8 mouse cellular contexts compared by ENCODE assay signal in the genomic region with DNA sequence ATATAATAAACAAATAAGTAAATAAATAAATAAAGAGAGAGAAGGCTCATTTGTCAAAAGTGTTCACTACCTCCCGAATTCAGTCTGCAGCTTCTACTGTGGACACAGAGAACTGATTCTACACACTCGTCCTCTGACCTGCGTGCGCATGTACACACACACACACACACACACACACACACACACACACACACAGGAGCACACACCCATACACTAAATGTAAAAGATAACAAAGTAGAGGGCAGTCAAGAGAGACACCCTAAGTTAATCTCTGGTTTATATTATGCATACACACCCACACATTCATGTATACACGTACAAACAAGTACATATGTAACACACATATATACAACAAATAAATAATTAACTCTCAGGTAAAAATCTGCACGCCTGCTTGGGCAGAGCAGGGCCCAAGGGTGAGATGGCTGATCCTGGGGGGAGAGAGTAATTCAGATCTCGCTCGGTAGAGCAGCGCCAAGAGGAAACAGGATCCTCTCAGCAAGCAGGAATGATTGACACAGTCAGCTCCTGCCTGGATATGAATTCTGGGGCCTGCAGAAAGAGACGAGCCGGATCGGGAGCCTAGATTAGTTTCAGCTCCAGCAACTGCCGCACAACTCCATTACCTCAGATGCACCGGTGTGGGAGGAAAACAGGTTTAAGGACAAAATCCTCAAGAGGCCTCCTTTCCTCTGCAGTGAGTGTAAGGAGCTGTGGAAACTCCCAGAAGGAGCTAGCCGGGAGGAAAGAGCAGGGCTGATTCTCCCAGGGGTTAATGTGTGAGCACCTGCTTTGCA. TPM values are rescaled to one million over a fixed set of nuclear protein-coding genes. Genes with fewer than 3 reads are reported as not detected.
A peak's percentile ranks its signal among the peaks of the same experiment; 100 is the strongest.
DNase-seq lines count a peak whose midpoint lies in the region; ATAC-seq lines count a peak whose summit lies in the region.

No protein-coding gene starts in this region.

- no peak overlapping the region for H3K4me2 ChIP-seq in kidney, embryonic 16.5 days (replicated peaks; ENCODE audit: low read depth, low read length)
- no peak overlapping the region for H3K4me2 ChIP-seq in embryonic facial prominence, embryonic 11.5 days (ENCODE audit: low read depth, low read length)
- no peak overlapping the region for H3K4me2 ChIP-seq in intestine, embryonic 14.5 days (ENCODE audit: low read length)
- H3K4me2 ChIP-seq in midbrain, embryonic 16.5 days (ENCODE audit: low read length), result no peak overlapping the region

- no peak overlapping the region for H3K4me3 ChIP-seq in kidney, embryonic 16.5 days (ENCODE audit: low read length)
- H3K4me3 ChIP-seq in embryonic facial prominence, embryonic 11.5 days (ENCODE audit: low read depth, low read length), result no peak overlapping the region
- H3K4me3 ChIP-seq in intestine, embryonic 14.5 days (ENCODE audit: low read depth, low read length), result no peak overlapping the region
- no peak overlapping the region for H3K4me3 ChIP-seq in midbrain, embryonic 16.5 days (ENCODE audit: low read depth, low read length)

- H3K4me1 ChIP-seq in kidney, embryonic 16.5 days (ENCODE audit: insufficient read depth, low read length), result peaks cover 22% of the 10 kb centered on the region
- H3K4me1 ChIP-seq in embryonic facial prominence, embryonic 11.5 days (ENCODE audit: control insufficient read depth, insufficient read depth, low read length), result peaks cover 5% of the 10 kb centered on the region
- peaks cover 22% of the 10 kb centered on the region for H3K4me1 ChIP-seq in intestine, embryonic 14.5 days (replicated peaks; ENCODE audit: control insufficient read depth, insufficient read depth, low read length)
- H3K4me1 ChIP-seq in midbrain, embryonic 16.5 days (ENCODE audit: control insufficient read depth, insufficient read depth, low read length), result peaks cover 12% of the 10 kb centered on the region

- no peak for DNase-seq in kidney, postnatal 25 days
- DNase-seq in embryonic facial prominence, embryonic 11.5 days (ENCODE audit: low spot score), result peak; percentile 9
- DNase-seq in intestine, embryonic 14.5 days (ENCODE audit: low spot score), result no peak
- DNase-seq in yolk sac, embryonic 10.5 days (ENCODE audit: low spot score), result no peak
- no peak for DNase-seq in testis, postnatal 14 days (ENCODE audit: low spot score)

- peak overlapping the region; percentile 72 for H3K27ac ChIP-seq in kidney, embryonic 16.5 days (ENCODE audit: low read length)
- peak overlapping the region; percentile 53 for H3K27ac ChIP-seq in embryonic facial prominence, embryonic 11.5 days (replicated peaks; ENCODE audit: low read depth, low read length)
- H3K27ac ChIP-seq in intestine, embryonic 14.5 days (ENCODE audit: low read depth), result peak overlapping the region; percentile 20
- peak overlapping the region; percentile 53; the same call in 1 of the 2 replicates for H3K27ac ChIP-seq in midbrain, embryonic 16.5 days (ENCODE audit: low read length)

- no peaks in the 10 kb centered on the region for H3K36me3 ChIP-seq in kidney, embryonic 16.5 days (ENCODE audit: insufficient read depth, low read length)
- H3K36me3 ChIP-seq in embryonic facial prominence, embryonic 11.5 days (replicated peaks; ENCODE audit: control insufficient read depth, insufficient read depth, low read depth, low read length), result no peaks in the 10 kb centered on the region
- H3K36me3 ChIP-seq in intestine, embryonic 14.5 days (ENCODE audit: control insufficient read depth, insufficient read depth, low read length), result no peaks in the 10 kb centered on the region
- H3K36me3 ChIP-seq in midbrain, embryonic 16.5 days (ENCODE audit: control insufficient read depth, insufficient read depth, low read length), result no peaks in the 10 kb centered on the region

- peak; percentile 74; the same call in 1 of the 2 replicates for ATAC-seq in kidney, embryonic 16.5 days (ENCODE audit: low FRiP score, low TSS enrichment)
- no peak for ATAC-seq in embryonic facial prominence, embryonic 11.5 days (replicated peaks; ENCODE audit: insufficient number of reproducible peaks, low FRiP score, low TSS enrichment, low read depth)
- ATAC-seq in intestine, embryonic 14.5 days (replicated peaks; ENCODE audit: low FRiP score, low TSS enrichment, low read depth), result no peak
- ATAC-seq in midbrain, embryonic 16.5 days, result no peak
- no peak for ATAC-seq in megakaryocyte-erythroid progenitor cell, adult 5-6 weeks (replicated peaks; ENCODE audit: low FRiP score, low TSS enrichment, poor library complexity, severe bottlenecking)

- H3K9ac ChIP-seq in kidney, embryonic 16.5 days (replicated peaks; ENCODE audit: low read length), result peak overlapping the region; percentile 61; the same call in 1 of the 2 replicates
- peak overlapping the region; percentile 39; the same call in 1 of the 2 replicates for H3K9ac ChIP-seq in embryonic facial prominence, embryonic 11.5 days (replicated peaks; ENCODE audit: low read length)
- 0 out of 2 replicates have a peak overlapping the region, but pooled peaks have one; percentile 2 for H3K9ac ChIP-seq in intestine, embryonic 14.5 days (ENCODE audit: low read length)
- peak overlapping the region; percentile 28; the same call in 1 of the 2 replicates for H3K9ac ChIP-seq in midbrain, embryonic 16.5 days (ENCODE audit: low read depth, low read length)

- 41% methylated on average over 15 of the region's 15 CpGs for WGBS in kidney, embryonic 16.5 days
- 50% methylated on average over 15 of the region's 15 CpGs for WGBS in embryonic facial prominence, embryonic 11.5 days
- WGBS in intestine, embryonic 14.5 days, result 70% methylated on average over 15 of the region's 15 CpGs
- WGBS in midbrain, embryonic 16.5 days, result 61% methylated on average over 15 of the region's 15 CpGs

- no peaks in the 10 kb centered on the region for H3K9me3 ChIP-seq in kidney, embryonic 16.5 days (ENCODE audit: low read length)
- no peaks in the 10 kb centered on the region for H3K9me3 ChIP-seq in embryonic facial prominence, embryonic 11.5 days (replicated peaks; ENCODE audit: control insufficient read depth, low read length)
- H3K9me3 ChIP-seq in intestine, embryonic 14.5 days (ENCODE audit: control insufficient read depth, low read length), result no peaks in the 10 kb centered on the region
- no peaks in the 10 kb centered on the region for H3K9me3 ChIP-seq in midbrain, embryonic 16.5 days (replicated peaks; ENCODE audit: control insufficient read depth, low read length, poor library complexity, severe bottlenecking)

- no peaks in the 10 kb centered on the region for H3K27me3 ChIP-seq in kidney, embryonic 16.5 days (ENCODE audit: insufficient read depth, low read length)
- H3K27me3 ChIP-seq in embryonic facial prominence, embryonic 11.5 days (ENCODE audit: control insufficient read depth, insufficient read depth, low read length), result no peaks in the 10 kb centered on the region
- no peaks in the 10 kb centered on the region for H3K27me3 ChIP-seq in intestine, embryonic 14.5 days (replicated peaks; ENCODE audit: control insufficient read depth, insufficient read depth, low read length)
- H3K27me3 ChIP-seq in midbrain, embryonic 16.5 days (ENCODE audit: control insufficient read depth, insufficient read depth, low read depth, low read length), result no peaks in the 10 kb centered on the region

RNA-seq across cellular contexts. Expression of gene Vps37b, which starts 17.4 kb away (rescaled TPM):
- polyA plus RNA-seq in kidney, embryonic 16.5 days (2015; fragmentation: Nextera tagmentation; extraction: Ambion mirVana), result 40.8 and 41.8 TPM in 2 replicates
- 29.2 and 31.3 TPM in 2 replicates for polyA plus RNA-seq in embryonic facial prominence, embryonic 11.5 days (2014; fragmentation: Nextera tagmentation; extraction: Ambion mirVana)
- polyA plus RNA-seq in intestine, embryonic 14.5 days (2014; fragmentation: Nextera tagmentation; extraction: Ambion mirVana), result 26.4 and 27.7 TPM in 2 replicates
- 59.5 and 62.0 TPM in 2 replicates for polyA plus RNA-seq in midbrain, embryonic 16.5 days (2015; fragmentation: Nextera tagmentation; extraction: Ambion mirVana)
- 20.8 and 34.3 TPM in 2 replicates for total RNA-seq in megakaryocyte-erythroid progenitor cell, adult 5-6 weeks (2014; fragmentation: Nextera tagmentation)
- total RNA-seq in megakaryocyte-erythroid progenitor cell, adult 5-6 weeks (2017), result 12.8 and 15.5 TPM in 2 replicates

RNA-seq across cellular contexts. Expression of gene Abcb9, which starts 46.2 kb away (rescaled TPM):
- polyA plus RNA-seq in kidney, embryonic 16.5 days (2015; fragmentation: Nextera tagmentation; extraction: Ambion mirVana), result 1.3 and 2.6 TPM in 2 replicates
- polyA plus RNA-seq in embryonic facial prominence, embryonic 11.5 days (2014; fragmentation: Nextera tagmentation; extraction: Ambion mirVana), result 0.46 and 0.59 TPM in 2 replicates
- polyA plus RNA-seq in intestine, embryonic 14.5 days (2014; fragmentation: Nextera tagmentation; extraction: Ambion mirVana), result 1.5 and 1.8 TPM in 2 replicates
- polyA plus RNA-seq in midbrain, embryonic 16.5 days (2015; fragmentation: Nextera tagmentation; extraction: Ambion mirVana), result 15.5 and 21.7 TPM in 2 replicates
- total RNA-seq in megakaryocyte-erythroid progenitor cell, adult 5-6 weeks (2014; fragmentation: Nextera tagmentation), result 5.2 and 9.3 TPM in 2 replicates
- total RNA-seq in megakaryocyte-erythroid progenitor cell, adult 5-6 weeks (2017), result 0.95 and 3.5 TPM in 2 replicates

Comparison
In these comparisons a context has a peak if more than half of its experiments do, and no peak if none do; other contexts are left out.
1. H3K27ac ChIP-seq: peak in every context shown above with its lines; median percentile 72 in kidney, embryonic 16.5 days; 53 in embryonic facial prominence, embryonic 11.5 days; 53 in midbrain, embryonic 16.5 days; 20 in intestine, embryonic 14.5 days.
2. H3K9ac ChIP-seq: peak in every context shown above with its lines; median percentile 61 in kidney, embryonic 16.5 days; 39 in embryonic facial prominence, embryonic 11.5 days; 28 in midbrain, embryonic 16.5 days; 2 in intestine, embryonic 14.5 days.